Mouse (Mus musculus): ENCODE measurements around the gene Klhl25. TPM values are rescaled to one million over a fixed set of nuclear protein-coding genes. Genes with fewer than 3 reads are reported as not detected.
A peak's percentile ranks its signal among the peaks of the same experiment; 100 is the strongest.
"Not testable (repeated sequence)": the region's sequence is repeated elsewhere in the genome, so short reads cannot be mapped to it uniquely, and the experiment has no call there.

Gene Klhl25
- total RNA-seq, 2 experiments from 2014 or later, result 4.9 to 5.4 TPM

DNA sequence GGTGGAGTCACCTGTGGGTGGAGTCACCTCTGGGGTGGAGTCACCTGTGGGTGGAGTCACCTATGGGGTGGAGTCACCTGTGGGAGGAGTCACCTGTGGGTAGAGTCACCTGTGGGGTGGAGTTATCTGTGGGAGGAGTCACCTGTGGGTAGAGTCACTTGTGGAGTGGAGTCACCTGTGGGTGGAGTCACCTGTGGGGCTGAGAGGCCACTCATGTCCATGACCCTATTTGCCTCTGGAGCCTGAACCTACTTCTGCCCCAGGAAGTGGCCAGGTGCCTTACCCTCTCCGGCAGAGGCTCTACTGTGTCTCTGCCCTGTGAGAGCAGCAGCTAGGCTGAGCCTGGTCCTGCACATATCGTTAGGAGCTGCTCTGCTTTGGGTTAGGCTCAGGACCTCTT, 20.6 kb downstream of the Klhl25 start:
- intact Hi-C loops (cut with DNase I), result no loop called here
- no peak for DNase-seq

GRCm38 (mm10) chr7:75870551-75870950, 22.4 kb downstream of the Klhl25 start:
- intact Hi-C loops (cut with DNase I), result no loop called here

GRCm38 (mm10) chr7:75872255-75872654, 24.1 kb downstream of the Klhl25 start:
- intact Hi-C loops (cut with DNase I), result no loop called here
- no peak for DNase-seq

More at GRCm38 (mm10) chr7:75870551-75870950, 22.4 kb downstream of the Klhl25 start:
- no peak for DNase-seq

DNA sequence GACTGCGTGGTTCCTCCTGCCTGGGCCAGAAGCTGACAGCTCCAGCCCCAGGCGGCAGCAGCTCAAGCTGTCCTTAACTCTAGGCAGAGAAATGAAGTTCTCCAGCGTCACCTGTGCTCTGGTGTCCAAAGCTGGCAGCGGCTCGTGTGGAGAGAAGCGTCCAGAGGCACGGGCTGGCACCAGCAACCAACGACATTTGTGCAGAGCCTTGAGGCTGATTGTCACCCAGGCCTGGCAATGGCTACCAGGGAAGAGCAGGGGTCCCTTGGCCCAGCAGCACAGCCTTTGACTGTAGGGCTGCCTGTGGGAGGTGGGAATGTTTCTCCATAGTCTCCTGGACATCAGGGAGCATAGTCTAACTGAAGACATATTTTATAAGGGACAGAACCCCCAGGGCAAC, 24.6 kb downstream of the Klhl25 start:
- intact Hi-C loops (cut with DNase I), result no loop called here
- no peak for DNase-seq

DNA sequence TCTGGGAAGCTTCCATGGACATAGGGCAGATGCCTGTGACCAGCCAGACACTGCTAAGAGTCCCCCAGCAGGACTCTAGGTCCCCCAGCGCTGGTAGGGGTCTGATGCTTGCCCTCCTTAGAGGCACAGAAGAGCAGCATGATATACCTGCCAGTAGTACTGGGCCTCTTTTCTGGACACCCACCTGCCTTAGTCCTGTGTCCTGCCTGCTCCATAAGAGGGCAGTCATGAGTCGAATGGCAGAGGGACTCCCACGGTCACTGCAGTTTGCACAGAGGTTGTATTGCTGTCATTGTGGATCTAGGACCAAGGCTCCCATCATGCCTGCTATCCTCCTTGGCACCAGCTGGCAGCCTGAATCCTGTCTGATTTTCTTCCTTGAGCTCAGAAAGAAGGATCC, 25.1 kb downstream of the Klhl25 start:
- DNase-seq, result no peak
- intact Hi-C loops (cut with DNase I), result no loop called here

- intact Hi-C loops (cut with DNase I), result no loop called here
- DNase-seq, result no peak
Measured at GRCm38 (mm10) chr7:75873746-75874145, 25.6 kb downstream of the Klhl25 start.

DNA sequence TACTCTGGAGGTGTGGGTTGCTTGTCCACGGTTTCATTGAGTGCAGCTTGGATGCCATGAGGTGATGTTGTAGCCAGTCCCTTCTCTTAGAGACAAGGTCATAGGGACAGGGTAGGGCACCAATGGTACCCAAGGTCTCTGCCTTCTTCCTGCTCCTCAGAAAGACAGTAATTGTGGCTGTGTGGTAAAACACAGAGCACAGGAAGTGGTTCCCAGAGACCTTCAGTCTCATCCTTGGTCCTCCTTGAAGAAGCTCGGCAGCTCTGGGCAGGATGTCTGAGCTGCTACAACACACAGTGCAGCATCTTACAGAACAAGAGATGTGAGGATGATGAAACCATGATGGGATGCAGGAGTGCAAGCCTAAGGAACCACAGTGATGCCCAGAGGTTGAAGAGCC, 31.3 kb downstream of the Klhl25 start:
- DNase-seq; intact Hi-C loops (cut with DNase I): not testable (repeated sequence)

- no peak for DNase-seq
- intact Hi-C loops (cut with DNase I), result loop anchor here (1.0 to 10.0 kb wide), 7 partner anchors 33 to 745 kb away; partner anchors contain the start of gene Klhl25
Measured at GRCm38 (mm10) chr7:75880236-75880635, 32.1 kb downstream of the Klhl25 start.

GRCm38 (mm10) chr7:75880650-75881049, 32.5 kb downstream of the Klhl25 start:
- intact Hi-C loops (cut with DNase I), result loop anchor here (1.0 to 10.0 kb wide), 7 partner anchors 33 to 746 kb away; partner anchors contain the start of gene Klhl25
- DNase-seq, result peak; percentile 85 to 89

- DNase-seq, result no peak
- intact Hi-C loops (cut with DNase I), result loop anchor here (5.0 to 10.0 kb wide), 5 partner anchors 34 to 747 kb away; partner anchors contain the start of gene Klhl25
Measured at GRCm38 (mm10) chr7:75881376-75881775, 33.3 kb downstream of the Klhl25 start.

DNA sequence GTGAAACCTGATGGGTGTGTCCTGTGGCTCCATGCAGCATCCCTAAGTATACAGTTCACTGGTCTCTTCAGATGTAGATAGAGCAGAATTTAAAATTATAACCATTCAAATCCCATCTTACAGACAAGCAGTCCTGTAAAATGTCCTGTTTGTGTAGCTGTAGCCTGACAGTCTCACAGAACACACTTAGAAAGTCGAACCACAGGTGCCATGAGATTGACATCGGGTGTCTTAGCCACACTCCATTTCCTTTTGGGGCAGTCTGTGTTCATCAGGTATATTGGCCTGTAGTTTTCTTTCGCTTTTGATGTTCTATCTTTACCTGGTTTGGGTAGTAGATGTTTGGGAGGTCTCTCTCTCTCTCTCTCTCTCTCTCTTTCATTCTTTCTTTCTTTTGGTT, 33.7 kb downstream of the Klhl25 start:
- intact Hi-C loops (cut with DNase I), result loop anchor here (5.0 to 10.0 kb wide), 5 partner anchors 34 to 747 kb away; partner anchors contain the start of gene Klhl25
- no peak for DNase-seq

DNA sequence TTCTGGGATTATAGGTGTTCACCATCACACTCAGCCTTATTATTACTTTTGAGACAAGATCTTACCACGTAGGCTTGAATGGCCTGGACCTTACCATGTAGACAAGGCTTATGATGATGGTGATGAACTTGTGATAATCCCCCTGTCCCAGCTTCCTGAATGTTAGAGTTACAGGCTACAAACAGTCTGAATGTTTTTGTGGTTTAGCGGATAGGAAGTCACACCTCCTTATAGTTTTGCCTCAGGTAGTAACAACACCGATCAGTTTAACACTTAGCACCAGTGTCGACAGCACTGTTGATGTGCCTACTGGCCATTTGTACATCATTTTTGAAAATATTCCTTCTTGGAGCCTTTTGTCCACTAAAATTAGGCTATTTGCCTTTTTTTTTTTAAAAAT, 43.4 kb downstream of the Klhl25 start:
- no peak for DNase-seq
- intact Hi-C loops (cut with DNase I), result no loop called here

GRCm38 (mm10) chr7:75892737-75893136, 44.6 kb downstream of the Klhl25 start:
- DNase-seq, result no peak
- intact Hi-C loops (cut with DNase I), result no loop called here

- DNase-seq, result peak; percentile 28
Measured at GRCm38 (mm10) chr7:75893709-75894108, 45.6 kb downstream of the Klhl25 start.

GRCm38 (mm10) chr7:75897041-75897440, 48.9 kb downstream of the Klhl25 start:
- intact Hi-C loops (cut with DNase I), result no loop called here
- no peak for DNase-seq

More at GRCm38 (mm10) chr7:75893709-75894108, 45.6 kb downstream of the Klhl25 start:
- intact Hi-C loops (cut with DNase I), result no loop called here

GRCm38 (mm10) chr7:75899102-75899501, 51.0 kb downstream of the Klhl25 start:
- DNase-seq, result no peak
- intact Hi-C loops (cut with DNase I), result no loop called here

DNA sequence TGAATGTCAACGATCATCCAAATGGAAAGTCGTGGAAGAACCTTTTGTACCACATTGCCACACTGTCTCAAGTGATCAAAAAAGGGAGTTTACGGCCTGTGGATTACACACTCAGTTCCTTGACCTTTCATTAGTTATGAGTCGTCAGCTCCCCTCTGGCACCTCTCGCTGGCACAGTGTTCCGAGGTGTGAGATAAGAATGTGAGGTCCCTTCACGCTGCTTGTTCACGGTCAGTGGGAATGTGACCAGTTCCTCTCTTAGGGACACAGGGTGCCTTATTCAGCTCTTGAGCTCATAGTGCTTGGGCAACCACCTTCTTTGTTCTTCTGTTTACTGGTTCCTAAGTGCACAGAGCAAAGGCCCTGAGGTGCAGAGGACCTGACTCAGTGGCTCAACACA, 51.4 kb downstream of the Klhl25 start:
- DNase-seq, result no peak
- intact Hi-C loops (cut with DNase I), result no loop called here

DNA sequence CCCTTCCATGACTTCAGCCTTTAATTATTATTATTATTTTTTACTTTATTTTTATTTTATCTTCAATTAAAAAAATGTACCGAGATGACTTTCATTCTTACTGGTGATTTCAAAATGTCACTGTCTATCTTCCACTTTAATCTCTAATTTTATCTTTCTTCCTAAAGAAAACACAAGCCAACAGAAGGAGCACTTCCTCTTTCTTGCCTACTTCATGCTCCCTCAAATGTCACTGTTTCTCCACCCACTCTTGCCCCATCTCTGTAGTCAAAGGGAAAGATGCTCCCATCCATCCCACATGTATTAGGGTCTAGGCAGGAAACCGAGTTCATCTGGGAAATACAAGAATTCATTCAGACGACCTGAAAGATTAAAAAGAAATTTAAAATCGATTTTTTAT, 51.8 kb downstream of the Klhl25 start:
- intact Hi-C loops (cut with DNase I), result no loop called here
- no peak for DNase-seq

- intact Hi-C loops (cut with DNase I), result no loop called here
- DNase-seq, result no peak
Measured at GRCm38 (mm10) chr7:75905145-75905544, 57.0 kb downstream of the Klhl25 start.

DNA sequence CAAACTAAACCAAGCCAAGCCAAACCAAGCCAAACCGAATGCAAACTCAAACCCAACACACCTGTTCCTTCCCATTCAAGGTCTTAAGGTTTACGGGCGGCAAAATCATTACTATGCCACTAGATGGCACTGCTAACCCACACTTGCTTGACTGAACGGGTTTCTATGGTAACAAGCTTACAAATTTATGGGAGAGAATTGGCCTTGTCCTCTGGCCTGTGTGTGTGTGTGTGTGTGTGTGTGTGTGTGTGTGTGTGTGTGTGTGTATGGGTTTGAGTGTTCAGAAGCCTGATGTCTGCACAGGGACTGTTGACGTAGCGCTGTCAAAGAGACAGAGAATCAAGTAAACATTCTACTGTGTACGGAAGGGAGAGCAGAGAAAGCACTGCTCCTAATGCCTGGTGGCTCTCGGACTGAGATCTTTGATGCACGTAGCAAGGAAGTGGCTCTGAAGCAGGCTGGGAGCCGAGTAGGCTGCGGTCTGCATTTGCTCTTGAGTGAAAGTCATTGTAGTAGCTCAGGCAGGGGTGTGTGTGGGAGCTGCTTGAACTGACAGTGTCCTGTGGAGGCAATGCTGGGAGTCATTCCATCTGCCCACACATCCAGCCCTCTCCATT, 62.0 kb downstream of the Klhl25 start:
- peak; percentile 33 to 38 for DNase-seq
- intact Hi-C loops (cut with DNase I), result loop anchor here (2.0 to 5.0 kb wide), 2 partner anchors 442 to 1031 kb away; no protein-coding TSS in a partner anchor

DNA sequence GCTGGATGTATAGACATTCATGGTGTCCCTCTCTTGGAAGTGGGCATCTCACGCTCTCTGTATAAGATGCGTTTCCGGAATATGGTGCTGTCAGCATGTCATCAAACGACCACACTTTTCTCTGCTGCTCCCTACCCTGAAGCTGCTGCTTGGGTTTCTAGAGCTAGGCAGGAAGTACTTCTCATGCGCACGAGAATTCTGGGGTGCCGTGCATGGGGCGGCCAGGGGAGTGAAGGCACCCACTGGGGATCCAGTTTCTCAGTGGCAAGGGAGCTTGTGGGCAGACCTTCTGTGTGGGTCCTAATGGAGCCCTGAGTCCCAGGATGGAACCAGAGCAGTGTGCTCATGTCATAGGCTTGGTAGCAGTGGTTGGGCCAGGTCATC, 62.5 kb downstream of the Klhl25 start:
- no peak for DNase-seq
- intact Hi-C loops (cut with DNase I), result loop anchor here (2.0 to 5.0 kb wide), 2 partner anchors 442 to 1030 kb away; no protein-coding TSS in a partner anchor

DNA sequence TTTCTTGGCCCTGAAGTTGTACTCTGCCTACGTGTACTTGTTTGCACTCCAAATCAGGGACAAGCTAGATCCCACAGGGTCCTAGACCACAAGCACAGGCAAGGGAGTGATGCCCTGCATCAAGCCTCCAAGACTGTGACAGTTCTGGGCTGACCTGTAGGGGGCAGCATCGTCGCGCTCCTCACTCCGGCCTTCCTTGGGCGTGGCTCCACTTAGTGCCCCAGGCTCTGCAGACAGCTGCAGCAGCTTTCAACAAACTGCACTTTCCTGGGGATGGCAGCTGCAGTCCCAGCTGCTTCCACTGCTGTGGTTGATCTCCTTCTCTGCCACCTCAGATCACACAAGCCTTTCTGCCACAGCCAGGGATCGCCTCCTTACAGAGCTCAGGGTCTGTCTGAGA, 65.8 kb downstream of the Klhl25 start:
- DNase-seq, result peak; percentile 75 to 81
- intact Hi-C loops (cut with DNase I), result loop anchor here (5.0 kb wide), 1 partner anchor 438 kb away; no protein-coding TSS in a partner anchor
